ENCODE assay signal across 8 mouse cellular contexts in genomic region chr3:53210691-53211526, GRCm38 (mm10).
DNase-seq lines count a peak whose midpoint lies in the region; ATAC-seq and TF ChIP-seq lines count a peak whose summit lies in the region.

No protein-coding gene starts in this region.

- peaks cover 9% of the 10 kb centered on the region for H3K27me3 ChIP-seq in midbrain, embryonic 12.5 days
- no peaks in the 10 kb centered on the region for H3K27me3 ChIP-seq in midbrain, embryonic 11.5 days (ENCODE audit: control insufficient read depth, insufficient read depth, low read length)
- H3K27me3 ChIP-seq in hindbrain, embryonic 15.5 days: no peaks in the 10 kb centered on the region
- no peaks in the 10 kb centered on the region for H3K27me3 ChIP-seq in midbrain, postnatal 0 days (ENCODE audit: insufficient read depth, low read length)

- H3K4me1 ChIP-seq in midbrain, embryonic 12.5 days: peaks cover 41% of the 10 kb centered on the region
- peaks cover 43% of the 10 kb centered on the region for H3K4me1 ChIP-seq in midbrain, embryonic 11.5 days (ENCODE audit: control insufficient read depth, insufficient read depth, low read length)
- peaks cover 44% of the 10 kb centered on the region for H3K4me1 ChIP-seq in hindbrain, embryonic 15.5 days (replicated peaks)
- H3K4me1 ChIP-seq in midbrain, postnatal 0 days (ENCODE audit: insufficient read depth, low read length): peaks cover 4% of the 10 kb centered on the region; the same call in 1 of the 2 replicates

- no peak overlapping the region; the same call in 1 of the 2 replicates for H3K9ac ChIP-seq in midbrain, embryonic 12.5 days (replicated peaks)
- H3K9ac ChIP-seq in midbrain, embryonic 11.5 days (ENCODE audit: low read length): no peak overlapping the region; the same call in 1 of the 2 replicates
- no peak overlapping the region for H3K9ac ChIP-seq in hindbrain, embryonic 15.5 days
- H3K9ac ChIP-seq in midbrain, postnatal 0 days (replicated peaks; ENCODE audit: low read length, poor library complexity, severe bottlenecking): no peak overlapping the region

- no peak for DNase-seq in midbrain, embryonic 11.5 days (ENCODE audit: low spot score, missing footprints)
- peak; percentile 51 for DNase-seq in embryo, embryonic 11 days
- peak; percentile 58 for DNase-seq in midbrain, postnatal 0 days (ENCODE audit: low spot score)
- DNase-seq in testis, postnatal 10 days (ENCODE audit: low spot score): no peak
- no peak for DNase-seq in thymus, postnatal 14 days

- H3K9me3 ChIP-seq in midbrain, embryonic 12.5 days: no peaks in the 10 kb centered on the region
- no peaks in the 10 kb centered on the region for H3K9me3 ChIP-seq in midbrain, embryonic 11.5 days (ENCODE audit: control insufficient read depth, low read length)
- no peaks in the 10 kb centered on the region for H3K9me3 ChIP-seq in hindbrain, embryonic 15.5 days
- H3K9me3 ChIP-seq in midbrain, postnatal 0 days (ENCODE audit: low read length): no peaks in the 10 kb centered on the region

- no peak overlapping the region for H3K4me3 ChIP-seq in midbrain, embryonic 12.5 days
- no peak overlapping the region for H3K4me3 ChIP-seq in midbrain, embryonic 11.5 days (ENCODE audit: low read depth, low read length)
- H3K4me3 ChIP-seq in hindbrain, embryonic 15.5 days: no peak overlapping the region
- H3K4me3 ChIP-seq in midbrain, postnatal 0 days (ENCODE audit: low read depth, low read length): no peak overlapping the region

- no peaks in the 10 kb centered on the region for H3K36me3 ChIP-seq in midbrain, embryonic 12.5 days
- H3K36me3 ChIP-seq in midbrain, embryonic 11.5 days (ENCODE audit: control insufficient read depth, insufficient read depth, low read length): no peaks in the 10 kb centered on the region
- H3K36me3 ChIP-seq in hindbrain, embryonic 15.5 days: no peaks in the 10 kb centered on the region
- H3K36me3 ChIP-seq in midbrain, postnatal 0 days (ENCODE audit: insufficient read depth, low read length): no peaks in the 10 kb centered on the region

- H3K27ac ChIP-seq in midbrain, embryonic 12.5 days (replicated peaks): peak overlapping the region; percentile 39; the same call in 1 of the 2 replicates
- H3K27ac ChIP-seq in midbrain, embryonic 11.5 days (ENCODE audit: low read depth, low read length): no peak overlapping the region
- H3K27ac ChIP-seq in hindbrain, embryonic 15.5 days (replicated peaks): peak overlapping the region; percentile 22; the same call in 1 of the 2 replicates
- 0 out of 2 replicates have a peak overlapping the region, but pooled peaks have one; percentile 12 for H3K27ac ChIP-seq in midbrain, postnatal 0 days (ENCODE audit: low read depth, low read length)

- ATAC-seq in midbrain, embryonic 12.5 days (ENCODE audit: low FRiP score, low read depth): no peak
- no peak for ATAC-seq in midbrain, embryonic 11.5 days (ENCODE audit: low FRiP score)
- peak; percentile 53; the same call in 1 of the 2 replicates for ATAC-seq in hindbrain, embryonic 15.5 days (ENCODE audit: low FRiP score, low read depth)
- no peak for ATAC-seq in midbrain, postnatal 0 days (ENCODE audit: low FRiP score)
- ATAC-seq in erythroblast, adult 5-6 weeks (replicated peaks; ENCODE audit: low FRiP score, poor library complexity, severe bottlenecking): no peak

- no peak overlapping the region for H3K4me2 ChIP-seq in midbrain, embryonic 12.5 days (replicated peaks)
- no peak overlapping the region for H3K4me2 ChIP-seq in midbrain, embryonic 11.5 days
- H3K4me2 ChIP-seq in hindbrain, embryonic 15.5 days: no peak overlapping the region
- H3K4me2 ChIP-seq in midbrain, postnatal 0 days (ENCODE audit: low read depth, low read length, poor library complexity, severe bottlenecking): no peak overlapping the region

- 34% methylated on average over 10 of the region's 10 CpGs for WGBS in midbrain, embryonic 12.5 days
- WGBS in midbrain, embryonic 11.5 days: 35% methylated on average over 10 of the region's 10 CpGs
- 33% methylated on average over 10 of the region's 10 CpGs for WGBS in hindbrain, embryonic 15.5 days
- WGBS in midbrain, postnatal 0 days: 38% methylated on average over 10 of the region's 10 CpGs

- TF ChIP-seq CTCF in midbrain, postnatal 0 days (IDR thresholded peaks at IDR 0.05): no peak

Comparison
In these comparisons a context has a peak if more than half of its experiments do, and no peak if none do; other contexts are left out.
1. DNase-seq: peak in embryo, embryonic 11 days (single experiment) and midbrain, postnatal 0 days (single experiment); none in midbrain, embryonic 11.5 days (single experiment), testis, postnatal 10 days (single experiment) and thymus, postnatal 14 days (single experiment).